Mouse (Mus musculus) midbrain, embryonic 14.5 days (tissue): ENCODE measurements around the gene Slc36a2. TPM values are rescaled to one million over a fixed set of nuclear protein-coding genes. Genes with fewer than 3 reads are reported as not detected.

Experiments
- ATAC-seq: fragments of 200-750 bp; cut with Nextera tagmentation; 2 replicates; pipeline ENCODE4 v1.8.0; 2017; ENCODE audit warnings: moderate number of reproducible peaks, moderate library complexity; ENCODE audit not compliant: low FRiP score, low TSS enrichment
- DNase-seq: peaks from one replicate; pipeline ENCODE4 v3.0.0-alpha.2; 2015
- H3K27ac ChIP-seq: fragments of 300-500 bp; sonication (generic); replicated peaks from 2 replicates; pipeline ENCODE4 v1.5.1; 2014; ENCODE audit warnings: mild to moderate bottlenecking, low read depth, low read length, moderate library complexity
- H3K27me3 ChIP-seq: fragments of 300-500 bp; sonication (generic); 2 replicates; pipeline ENCODE4 v1.6.1; 2014; ENCODE audit warnings: low read length, control low read depth, mixed read lengths; ENCODE audit not compliant: control insufficient read depth, insufficient read depth
- H3K36me3 ChIP-seq: fragments of 300-500 bp; sonication (generic); 2 replicates; pipeline ENCODE4 v1.6.1; 2014; ENCODE audit warnings: low read length, control low read depth; ENCODE audit not compliant: control insufficient read depth, insufficient read depth
- H3K4me1 ChIP-seq: fragments of 300-500 bp; sonication (generic); 2 replicates; pipeline ENCODE4 v1.6.1; 2014; ENCODE audit warnings: mild to moderate bottlenecking, antibody characterized with exemption, low read length, control low read depth; ENCODE audit not compliant: control insufficient read depth, insufficient read depth
- H3K4me2 ChIP-seq: fragments of 300-500 bp; sonication (generic); 2 replicates; pipeline ENCODE4 v1.6.1; 2014; ENCODE audit warnings: mild to moderate bottlenecking, low read length, moderate library complexity
- H3K4me3 ChIP-seq: fragments of 300-500 bp; sonication (generic); replicated peaks from 2 replicates; pipeline ENCODE4 v1.5.1; 2014; ENCODE audit warnings: low read depth, low read length
- H3K9ac ChIP-seq: fragments of 300-500 bp; sonication (generic); replicated peaks from 2 replicates; pipeline ENCODE4 v1.6.1; 2014; ENCODE audit warnings: mild to moderate bottlenecking, low read length, moderate library complexity
- H3K9me3 ChIP-seq: fragments of 300-500 bp; sonication (generic); 2 replicates; pipeline ENCODE4 v1.6.1; 2016; ENCODE audit warnings: low read length, control low read depth, mixed read lengths; ENCODE audit not compliant: control insufficient read depth
- WGBS: fragments of 180-500 bp; shearing (Covaris S2); extraction: QIAGEN DNeasy Blood & Tissue Kit; methylation state at CpG from one replicate; pipeline ENCODE4 v1.1.7; 2014; 5-methylcytosine and 5-hydroxymethylcytosine counted together
- polyA plus RNA-seq: library from polyadenylated mRNA; unstranded; fragments of >200 nt; fragmentation: Nextera tagmentation; extraction: Ambion mirVana; gene quantifications from 2 replicates; pipeline ENCODE4 v1.2.1, GENCODE M21; 2014

Gene Slc36a2
- polyA plus RNA-seq, 1 experiment from 2014 or later = 0.12 TPM

DNA sequence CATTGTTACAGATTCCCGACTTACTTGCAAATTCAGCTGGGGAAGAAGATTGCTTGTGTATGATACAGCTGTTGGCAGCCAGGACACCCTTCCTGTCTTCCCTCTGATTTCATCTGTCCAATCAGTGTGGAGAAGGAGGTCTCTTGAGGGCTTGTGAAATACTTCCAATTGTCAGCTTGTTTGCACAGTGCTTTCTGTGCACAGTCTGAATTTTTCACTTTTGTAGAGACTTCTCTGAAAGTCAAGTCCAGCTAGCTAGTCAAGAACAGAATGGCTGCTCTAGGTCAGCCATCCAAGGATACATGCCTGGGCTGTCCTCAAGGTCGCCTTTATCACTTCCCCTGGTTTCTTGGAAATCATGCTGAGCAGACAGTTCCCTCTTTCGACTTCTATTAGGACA is 30.1 kb upstream of the Slc36a2 start:
- H3K27me3 ChIP-seq = no peaks in the 10 kb centered on the region
- WGBS = 84% methylated on average over 3 of the region's 3 CpGs
- H3K9me3 ChIP-seq = no peaks in the 10 kb centered on the region
- H3K9ac ChIP-seq = no peak overlapping the region
- no peak overlapping the region for H3K27ac ChIP-seq
- no peak for DNase-seq
- H3K4me3 ChIP-seq = no peak overlapping the region
- H3K36me3 ChIP-seq = peaks cover 17% of the 10 kb centered on the region
- no peak for ATAC-seq
- H3K4me2 ChIP-seq = no peak overlapping the region
- H3K4me1 ChIP-seq = no peaks in the 10 kb centered on the region

DNA sequence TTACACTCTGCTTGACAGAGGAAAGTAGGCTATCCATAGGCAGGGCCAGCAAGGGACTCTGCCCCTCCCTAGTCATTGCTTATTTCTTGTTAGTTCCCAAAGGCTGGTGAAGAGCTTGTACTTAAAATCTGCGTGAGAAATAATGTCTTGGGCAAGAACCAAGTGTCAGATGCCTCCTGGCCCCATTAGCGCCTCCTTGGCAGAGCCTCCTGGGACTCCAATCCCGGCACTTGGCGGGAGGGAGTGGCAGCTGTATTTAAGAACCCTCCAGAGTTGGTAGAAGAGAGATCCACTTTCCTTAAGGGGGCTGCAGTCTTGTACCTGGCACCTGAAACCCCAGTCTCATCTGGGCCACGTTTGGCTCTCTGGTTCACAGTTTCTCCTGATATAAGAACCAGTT is 29.3 kb upstream of the Slc36a2 start:
- Histone ChIP-seq H3K9me3 (no peaks in the 10 kb centered on the region), H3K4me2 (no peak overlapping the region), H3K4me1 (no peaks in the 10 kb centered on the region), H3K9ac (no peak overlapping the region), H3K36me3 (peaks cover 9% of the 10 kb centered on the region; the same call in 1 of the 2 replicates), H3K27ac (no peak overlapping the region), H3K27me3 (no peaks in the 10 kb centered on the region), H3K4me3 (no peak overlapping the region)
- DNase-seq (no peak), ATAC-seq (no peak)
- 89% methylated on average over 5 of the region's 5 CpGs for WGBS

GRCm38 (mm10) chr11:55213518-55213917 is 28.6 kb upstream of the Slc36a2 start:
- no peaks in the 10 kb centered on the region for H3K4me1 ChIP-seq
- H3K36me3 ChIP-seq = 0 out of 2 replicates have a peak, but pooled peaks cover 5% of the 10 kb centered on the region
- no peak overlapping the region for H3K4me2 ChIP-seq
- no peak for ATAC-seq
- no peak overlapping the region for H3K4me3 ChIP-seq
- DNase-seq = no peak
- H3K27ac ChIP-seq = no peak overlapping the region
- 90% methylated on average over 4 of the region's 4 CpGs for WGBS
- no peaks in the 10 kb centered on the region for H3K9me3 ChIP-seq
- no peaks in the 10 kb centered on the region for H3K27me3 ChIP-seq
- H3K9ac ChIP-seq = no peak overlapping the region

- no peak for ATAC-seq
- no peak overlapping the region for H3K4me2 ChIP-seq
- no peak overlapping the region for H3K9ac ChIP-seq
- no peak overlapping the region for H3K4me3 ChIP-seq
- DNase-seq = no peak
- 87% methylated on average over 6 of the region's 6 CpGs for WGBS
- no peak overlapping the region for H3K27ac ChIP-seq
- no peaks in the 10 kb centered on the region for H3K9me3 ChIP-seq
- H3K27me3 ChIP-seq = no peaks in the 10 kb centered on the region
- peaks cover 15% of the 10 kb centered on the region; the same call in 1 of the 2 replicates for H3K4me1 ChIP-seq
- no peaks in the 10 kb centered on the region for H3K36me3 ChIP-seq
These were observed 24.9 kb upstream of the Slc36a2 start for GRCm38 (mm10) chr11:55209626-55210353.

DNA sequence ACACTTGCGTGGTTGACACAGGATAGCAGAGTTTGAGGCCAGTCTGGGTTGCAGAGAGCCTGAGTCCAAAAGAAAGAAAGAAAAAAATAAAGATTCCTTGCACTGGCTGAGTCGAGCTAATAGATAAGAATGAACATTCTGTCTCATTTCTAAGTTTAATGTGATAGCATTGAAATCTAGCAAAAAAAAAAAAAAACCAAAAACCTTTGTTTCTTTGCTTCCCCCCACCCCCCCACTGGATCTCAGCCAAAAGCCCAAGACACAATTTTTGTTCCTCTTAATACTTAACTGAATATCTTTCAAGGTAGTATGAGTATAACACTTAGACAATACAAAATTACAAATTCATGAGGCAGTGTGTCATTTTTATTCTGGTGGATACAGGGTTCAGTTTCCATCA is 24.2 kb upstream of the Slc36a2 start:
- DNase-seq (no peak), ATAC-seq (no peak)
- H3K9ac ChIP-seq = no peak overlapping the region
- H3K36me3 ChIP-seq = no peaks in the 10 kb centered on the region
- 77% methylated on average over 2 of the region's 2 CpGs for WGBS
- no peak overlapping the region for H3K4me3 ChIP-seq
- H3K4me1 ChIP-seq = peaks cover 15% of the 10 kb centered on the region; the same call in 1 of the 2 replicates
- H3K27me3 ChIP-seq = no peaks in the 10 kb centered on the region
- H3K4me2 ChIP-seq = no peak overlapping the region
- no peak overlapping the region for H3K27ac ChIP-seq
- H3K9me3 ChIP-seq = no peaks in the 10 kb centered on the region

GRCm38 (mm10) chr11:55208001-55208690 is 23.3 kb upstream of the Slc36a2 start:
- 65% methylated on average over 6 of the region's 6 CpGs for WGBS
- ATAC-seq (no peak), DNase-seq (no peak)
- Histone ChIP-seq H3K9me3 (no peaks in the 10 kb centered on the region), H3K27ac (no peak overlapping the region), H3K4me2 (no peak overlapping the region), H3K36me3 (no peaks in the 10 kb centered on the region), H3K4me1 (peaks cover 15% of the 10 kb centered on the region; the same call in 1 of the 2 replicates), H3K27me3 (no peaks in the 10 kb centered on the region), H3K9ac (no peak overlapping the region), H3K4me3 (no peak overlapping the region)

DNA sequence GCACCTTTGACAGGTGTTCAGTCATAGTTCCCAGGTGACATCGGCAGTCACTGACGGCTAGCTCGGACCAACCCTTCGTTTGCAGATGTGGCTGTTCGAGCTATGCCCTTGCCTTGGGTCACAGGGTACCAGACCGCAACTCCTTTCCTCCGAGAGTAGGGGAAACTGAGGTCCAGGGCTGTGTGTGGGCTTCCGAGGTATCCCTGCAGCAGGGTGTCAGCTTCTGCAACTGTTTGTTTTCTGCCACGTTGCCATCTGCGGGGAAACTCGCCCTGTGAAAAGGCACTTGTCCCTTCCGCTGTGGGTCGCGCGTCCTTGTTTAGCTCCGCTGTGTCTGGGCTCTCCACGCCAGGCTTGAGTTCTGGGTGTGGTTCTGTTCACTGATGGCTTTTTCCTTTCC is 19.7 kb upstream of the Slc36a2 start:
- DNase-seq = peak; percentile 60
- H3K27ac ChIP-seq = peak overlapping the region; percentile 41; the same call in 1 of the 2 replicates
- ATAC-seq = 0 out of 2 replicates have a peak, but pooled peaks have one; percentile 49

DNA sequence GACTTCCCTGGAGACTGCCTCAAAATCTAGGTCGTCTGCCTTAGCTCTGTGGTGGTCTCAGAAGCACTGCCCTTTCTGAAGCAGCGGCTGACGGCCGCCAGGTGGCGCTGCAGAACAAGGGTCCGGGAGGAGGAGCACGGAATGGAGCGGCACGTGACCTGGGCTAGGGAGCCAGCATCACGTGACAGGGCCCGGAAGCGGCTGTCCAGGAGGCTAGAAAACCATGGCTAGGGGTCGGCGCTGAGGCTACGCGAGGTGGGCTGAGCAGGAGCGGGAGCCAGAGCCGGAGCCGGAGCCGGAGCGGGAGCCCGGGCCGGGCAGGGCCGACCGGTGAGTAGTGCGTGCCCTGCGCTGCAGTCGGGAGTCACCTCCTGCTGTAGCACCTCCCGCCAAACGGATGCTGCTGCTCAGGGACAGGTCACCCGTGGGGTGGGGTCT is 19.3 kb upstream of the Slc36a2 start, which contains the start of gene Slc36a1:
Gene Slc36a1 (plus strand): TSS at position 192 of the 438 bp plus-strand sequence.
- DNase-seq (peak; percentile 98), ATAC-seq (peak; percentile 93)
- peak within 1 kb of the TSS; percentile 81 for H3K9ac ChIP-seq
- H3K4me2 ChIP-seq = peak within 1 kb of the TSS; percentile 99
- no peaks in the 10 kb centered on the region for H3K36me3 ChIP-seq
- peaks cover 15% of the 10 kb centered on the region; the same call in 1 of the 2 replicates for H3K4me1 ChIP-seq
- H3K27ac ChIP-seq = peak within 1 kb of the TSS; percentile 41; the same call in 1 of the 2 replicates
- H3K27me3 ChIP-seq = no peaks in the 10 kb centered on the region
- WGBS = under 1% methylated on average over 31 of the region's 31 CpGs
- H3K9me3 ChIP-seq = no peaks in the 10 kb centered on the region
- peak within 1 kb of the TSS; percentile 76 for H3K4me3 ChIP-seq

More for the DNA sequence above, 19.7 kb upstream of the Slc36a2 start:
- no peaks in the 10 kb centered on the region for H3K27me3 ChIP-seq
- 6% methylated on average over 17 of the region's 17 CpGs for WGBS
- H3K9me3 ChIP-seq = no peaks in the 10 kb centered on the region
- H3K4me1 ChIP-seq = peaks cover 15% of the 10 kb centered on the region; the same call in 1 of the 2 replicates
- peak overlapping the region; percentile 81 for H3K9ac ChIP-seq
- H3K4me3 ChIP-seq = peak overlapping the region; percentile 76
- H3K4me2 ChIP-seq = peak overlapping the region; percentile 99
- no peaks in the 10 kb centered on the region for H3K36me3 ChIP-seq
